ENCODE assay signal across 7 mouse cellular contexts in the genomic region with DNA sequence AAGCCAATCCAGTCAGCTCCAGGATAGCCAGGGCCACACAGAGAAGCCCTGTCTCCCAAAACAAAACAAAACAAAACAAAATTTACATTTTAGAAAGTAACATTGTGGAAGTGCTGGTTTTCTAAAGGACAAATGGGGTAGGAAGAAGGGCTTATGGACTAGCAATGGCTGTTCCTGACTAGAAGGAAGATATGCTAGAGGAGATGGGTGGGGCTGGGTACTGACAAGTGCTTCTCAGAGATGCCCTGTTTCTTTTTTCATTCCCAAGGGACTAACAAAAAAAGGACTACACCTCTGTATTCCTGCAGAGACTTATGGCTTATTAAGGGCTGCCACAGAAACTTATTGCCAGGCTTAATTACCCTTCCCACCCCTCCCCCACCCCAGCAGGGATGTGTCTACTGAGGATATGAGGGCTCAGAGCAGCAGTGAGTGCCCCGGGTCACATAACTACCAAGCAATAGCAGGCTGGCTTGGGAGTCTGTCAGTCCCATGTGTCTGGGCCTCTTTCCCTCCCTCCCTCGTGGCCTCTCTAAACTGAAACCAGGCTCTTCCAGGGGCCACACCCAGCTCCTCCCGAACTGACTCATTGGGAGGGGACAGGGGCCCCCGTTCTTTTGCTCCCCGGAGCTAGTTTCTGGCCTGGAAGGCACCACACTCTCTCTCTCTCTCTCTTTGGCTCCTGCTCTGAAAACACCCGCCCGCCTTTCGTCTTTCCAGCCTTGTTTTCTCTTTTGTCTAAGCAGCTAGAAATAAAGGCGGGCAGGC. TPM values are rescaled to one million over a fixed set of nuclear protein-coding genes. Genes with fewer than 3 reads are reported as not detected.
A peak's percentile ranks its signal among the peaks of the same experiment; 100 is the strongest.
DNase-seq lines count a peak whose midpoint lies in the region; ATAC-seq lines count a peak whose summit lies in the region.

No protein-coding gene starts in this region.

- 9% methylated on average over 9 of the region's 9 CpGs for WGBS in limb, embryonic 13.5 days
- 5% methylated on average over 9 of the region's 9 CpGs for WGBS in neural tube, embryonic 11.5 days

- no peaks in the 10 kb centered on the region for H3K9me3 ChIP-seq in limb, embryonic 13.5 days
- H3K9me3 ChIP-seq in neural tube, embryonic 11.5 days (ENCODE audit: control insufficient read depth, low read length), result no peaks in the 10 kb centered on the region

- ATAC-seq in common myeloid progenitor, adult 5-6 weeks (replicated peaks; ENCODE audit: low read depth, poor library complexity, severe bottlenecking), result peak; percentile 58; the same call in 1 of the 2 replicates
- ATAC-seq in limb, embryonic 13.5 days (ENCODE audit: low FRiP score, low read depth), result no peak
- peak; percentile 50; the same call in 1 of the 2 replicates for ATAC-seq in neural tube, embryonic 11.5 days (ENCODE audit: insufficient read depth, low FRiP score, low TSS enrichment)

- H3K4me3 ChIP-seq in limb, embryonic 13.5 days, result peak overlapping the region; percentile 5; the same call in 1 of the 2 replicates
- H3K4me3 ChIP-seq in neural tube, embryonic 11.5 days (ENCODE audit: low read depth, low read length), result no peak overlapping the region

- peak; percentile 86 for DNase-seq in NIH3T3 (ENCODE audit: low read depth)
- peak; percentile 36 for DNase-seq in heart, adult 8-10 months (ENCODE audit: low spot score)
- DNase-seq in neural tube, embryonic 11.5 days (ENCODE audit: low spot score), result peak; percentile 37
- DNase-seq in ovary, postnatal 36 days (ENCODE audit: low spot score), result no peak
- no peak for DNase-seq in layer of hippocampus, postnatal 14 days (ENCODE audit: low spot score in 2 of 2)

- no peaks in the 10 kb centered on the region for H3K27me3 ChIP-seq in limb, embryonic 13.5 days
- no peaks in the 10 kb centered on the region for H3K27me3 ChIP-seq in neural tube, embryonic 11.5 days (ENCODE audit: control insufficient read depth, insufficient read depth, low read length)

- H3K4me2 ChIP-seq in limb, embryonic 13.5 days (replicated peaks), result peak overlapping the region; percentile 41
- no peak overlapping the region for H3K4me2 ChIP-seq in neural tube, embryonic 11.5 days (ENCODE audit: low read depth)

- 0 out of 2 replicates have a peak overlapping the region, but pooled peaks have one; percentile 55 for H3K27ac ChIP-seq in limb, embryonic 13.5 days
- no peak overlapping the region for H3K27ac ChIP-seq in neural tube, embryonic 11.5 days (ENCODE audit: low read depth, low read length)

- no peaks in the 10 kb centered on the region for H3K36me3 ChIP-seq in limb, embryonic 13.5 days
- H3K36me3 ChIP-seq in neural tube, embryonic 11.5 days (ENCODE audit: control insufficient read depth, insufficient read depth, low read length), result no peaks in the 10 kb centered on the region

- H3K9ac ChIP-seq in limb, embryonic 13.5 days, result 0 out of 2 replicates have a peak overlapping the region, but pooled peaks have one; percentile 39
- peak overlapping the region; percentile 44 for H3K9ac ChIP-seq in neural tube, embryonic 11.5 days (ENCODE audit: low read length)

- H3K4me1 ChIP-seq in limb, embryonic 13.5 days, result peaks cover 24% of the 10 kb centered on the region
- H3K4me1 ChIP-seq in neural tube, embryonic 11.5 days (ENCODE audit: control insufficient read depth, insufficient read depth, low read length), result peaks cover 9% of the 10 kb centered on the region

RNA-seq across cellular contexts. Expression of a gene that starts 10.0 kb away (rescaled TPM):
- total RNA-seq in common myeloid progenitor, adult 5-6 weeks (2017), result 14.6 and 20.4 TPM in 2 replicates
- 1 to 10 TPM; 1.4 to 3.4 (median 2.6) TPM for total RNA-seq in heart, adult 8-10 months (2022)
- 1.8 and 2.3 TPM in 2 replicates for polyA plus RNA-seq in limb, embryonic 13.5 days (2015; fragmentation: Nextera tagmentation; extraction: Ambion mirVana)
- polyA plus RNA-seq in neural tube, embryonic 11.5 days (2014; fragmentation: Nextera tagmentation; extraction: Ambion mirVana), result 0.99 and 1.3 TPM in 2 replicates
- 10 to 100 TPM; 14.8 to 18.4 TPM for total RNA-seq in layer of hippocampus, postnatal 14 days (2021)

Comparison
In these comparisons a context has a peak if more than half of its experiments do, and no peak if none do; other contexts are left out.
1. DNase-seq: peak in NIH3T3 (single experiment), heart, adult 8-10 months (single experiment) and neural tube, embryonic 11.5 days (single experiment); none in ovary, postnatal 36 days (single experiment) and layer of hippocampus, postnatal 14 days (0 of 2).